Mouse (Mus musculus): ENCODE measurements around the gene Mis12.

- TF ChIP-seq CTCF (IDR thresholded peaks at IDR 0.05; ENCODE audit: control insufficient read depth, insufficient read depth, low read length) (no peak), POLR2A (IDR thresholded peaks at IDR 0.05; ENCODE audit: borderline replicate concordance, control insufficient read depth, low read depth, low read length) (no peak)
These were observed 12.4 kb upstream of the Mis12 start for GRCm38 (mm10) chr11:71007026-71007425.

Measured in bone marrow, adult 2 months (tissue).